8 mouse cellular contexts compared by ENCODE assay signal in genomic region chr13:67420558-67421206, GRCm38 (mm10). TPM values are rescaled to one million over a fixed set of nuclear protein-coding genes. Genes with fewer than 3 reads are reported as not detected.
DNase-seq lines count a peak whose midpoint lies in the region; ATAC-seq and TF ChIP-seq lines count a peak whose summit lies in the region.

No protein-coding gene starts in this region.

- ATAC-seq in hindbrain, embryonic 13.5 days (ENCODE audit: low FRiP score), result peak; percentile 58
- peak; percentile 86 for ATAC-seq in midbrain, embryonic 15.5 days (replicated peaks)

- 32% methylated on average over 11 of the region's 11 CpGs for WGBS in embryonic facial prominence, embryonic 10.5 days
- 39% methylated on average over 11 of the region's 11 CpGs for WGBS in hindbrain, embryonic 13.5 days
- WGBS in midbrain, embryonic 15.5 days, result 34% methylated on average over 11 of the region's 11 CpGs

- H3K27me3 ChIP-seq in embryonic facial prominence, embryonic 10.5 days (replicated peaks; ENCODE audit: low read depth, poor library complexity, severe bottlenecking), result no peaks in the 10 kb centered on the region
- peaks cover 9% of the 10 kb centered on the region; the same call in 1 of the 2 replicates for H3K27me3 ChIP-seq in hindbrain, embryonic 13.5 days
- H3K27me3 ChIP-seq in midbrain, embryonic 15.5 days (replicated peaks), result no peaks in the 10 kb centered on the region; the same call in 1 of the 2 replicates

- peak overlapping the region; percentile 18 for H3K27ac ChIP-seq in left cerebral cortex, adult 2 months
- H3K27ac ChIP-seq in embryonic facial prominence, embryonic 10.5 days (replicated peaks), result peak overlapping the region; percentile 76
- H3K27ac ChIP-seq in hindbrain, embryonic 13.5 days, result no peak overlapping the region
- H3K27ac ChIP-seq in midbrain, embryonic 15.5 days, result no peak overlapping the region

- H3K36me3 ChIP-seq in embryonic facial prominence, embryonic 10.5 days (replicated peaks), result no peaks in the 10 kb centered on the region
- H3K36me3 ChIP-seq in hindbrain, embryonic 13.5 days, result no peaks in the 10 kb centered on the region
- no peaks in the 10 kb centered on the region for H3K36me3 ChIP-seq in midbrain, embryonic 15.5 days (replicated peaks)

- H3K4me1 ChIP-seq in embryonic facial prominence, embryonic 10.5 days, result peaks cover 12% of the 10 kb centered on the region
- peaks cover 8% of the 10 kb centered on the region for H3K4me1 ChIP-seq in hindbrain, embryonic 13.5 days (replicated peaks)
- peaks cover 11% of the 10 kb centered on the region for H3K4me1 ChIP-seq in midbrain, embryonic 15.5 days

- intact Hi-C loops in left cerebral cortex, adult 2 months (cut with DNase I), result no loop called here
- intact Hi-C loops in left cerebral cortex, postnatal 10 days (cut with DNase I), result no loop called here

- DNase-seq in left cerebral cortex, adult 2 months (ENCODE audit: extremely low spot score in 1 of 2, low spot score in 2 of 2), result peak in 1 of 2 experiments; percentile 10
- DNase-seq in left cerebral cortex, postnatal 10 days (ENCODE audit: extremely low spot score in 1 of 2, low spot score in 2 of 2), result no peak
- no peak for DNase-seq in embryonic facial prominence, embryonic 10.5 days (ENCODE audit: low spot score)
- DNase-seq in cerebellum, adult 11 months, result no peak
- no peak for DNase-seq in thymus, postnatal 10 days (ENCODE audit: low spot score in 2 of 2)
- DNase-seq in T-cell, adult 2 months (ENCODE audit: low spot score), result no peak

- no peaks in the 10 kb centered on the region for H3K9me3 ChIP-seq in embryonic facial prominence, embryonic 10.5 days
- no peaks in the 10 kb centered on the region for H3K9me3 ChIP-seq in hindbrain, embryonic 13.5 days
- no peaks in the 10 kb centered on the region for H3K9me3 ChIP-seq in midbrain, embryonic 15.5 days

- no peak for TF ChIP-seq CTCF in left cerebral cortex, adult 2 months (IDR thresholded peaks at IDR 0.05)

- H3K9ac ChIP-seq in hindbrain, embryonic 13.5 days, result peak overlapping the region; percentile 69
- peak overlapping the region; percentile 52 for H3K9ac ChIP-seq in midbrain, embryonic 15.5 days

- H3K4me3 ChIP-seq in left cerebral cortex, adult 2 months, result peak overlapping the region; percentile 62
- peak overlapping the region; percentile 72 for H3K4me3 ChIP-seq in embryonic facial prominence, embryonic 10.5 days
- H3K4me3 ChIP-seq in hindbrain, embryonic 13.5 days, result peak overlapping the region; percentile 57
- H3K4me3 ChIP-seq in midbrain, embryonic 15.5 days, result peak overlapping the region; percentile 62

- H3K4me2 ChIP-seq in hindbrain, embryonic 13.5 days, result peak overlapping the region; percentile 71
- peak overlapping the region; percentile 77 for H3K4me2 ChIP-seq in midbrain, embryonic 15.5 days

RNA-seq across cellular contexts. Expression of gene Zfp459, which starts 0.5 kb away (rescaled TPM):
- 1 to 10 TPM; 4.7 to 4.9 TPM for total RNA-seq in left cerebral cortex, adult 2 months (2021)
- total RNA-seq in left cerebral cortex, postnatal 10 days (2021), result 1 to 10 TPM; 3.1 to 5.3 TPM
- 1.5 and 1.6 TPM in 2 replicates for polyA plus RNA-seq in embryonic facial prominence, embryonic 10.5 days (2016; fragmentation: Nextera tagmentation; extraction: Ambion mirVana)
- polyA plus RNA-seq in hindbrain, embryonic 13.5 days (2015; fragmentation: Nextera tagmentation; extraction: Ambion mirVana), result 0.21 and 0.58 TPM in 2 replicates
- polyA plus RNA-seq in midbrain, embryonic 15.5 days (2015; fragmentation: Nextera tagmentation; extraction: Ambion mirVana), result 1.0 and 1.3 TPM in 2 replicates

RNA-seq across cellular contexts. Expression of gene Zfp429, which starts 21.1 kb away (rescaled TPM):
- 1 to 10 TPM; 2.7 to 4.4 TPM for total RNA-seq in left cerebral cortex, adult 2 months (2021)
- total RNA-seq in left cerebral cortex, postnatal 10 days (2021), result 1 to 10 TPM; 1.7 to 2.1 TPM
- 4.2 and 4.5 TPM in 2 replicates for polyA plus RNA-seq in embryonic facial prominence, embryonic 10.5 days (2016; fragmentation: Nextera tagmentation; extraction: Ambion mirVana)
- 3.4 and 5.0 TPM in 2 replicates for polyA plus RNA-seq in hindbrain, embryonic 13.5 days (2015; fragmentation: Nextera tagmentation; extraction: Ambion mirVana)
- polyA plus RNA-seq in midbrain, embryonic 15.5 days (2015; fragmentation: Nextera tagmentation; extraction: Ambion mirVana), result 4.2 and 4.9 TPM in 2 replicates

RNA-seq across cellular contexts. Expression of gene Zfp874a, which starts 30.7 kb away (rescaled TPM):
- total RNA-seq in left cerebral cortex, adult 2 months (2021), result 10 to 100 TPM; 11.7 to 12.4 TPM
- 10 to 100 TPM in 1 of 2 experiments, 1 to 10 TPM in 1; 9.9 to 12.4 TPM for total RNA-seq in left cerebral cortex, postnatal 10 days (2021)
- polyA plus RNA-seq in embryonic facial prominence, embryonic 10.5 days (2016; fragmentation: Nextera tagmentation; extraction: Ambion mirVana), result 8.7 and 11.7 TPM in 2 replicates
- 5.2 and 6.8 TPM in 2 replicates for polyA plus RNA-seq in hindbrain, embryonic 13.5 days (2015; fragmentation: Nextera tagmentation; extraction: Ambion mirVana)
- 5.6 and 6.6 TPM in 2 replicates for polyA plus RNA-seq in midbrain, embryonic 15.5 days (2015; fragmentation: Nextera tagmentation; extraction: Ambion mirVana)

RNA-seq across cellular contexts. Expression of gene Zfp456, which starts 45.1 kb away (rescaled TPM):
- under 1 TPM; 0.54 to 0.58 TPM for total RNA-seq in left cerebral cortex, adult 2 months (2021)
- total RNA-seq in left cerebral cortex, postnatal 10 days (2021), result under 1 TPM; 0.67 to 0.69 TPM
- polyA plus RNA-seq in embryonic facial prominence, embryonic 10.5 days (2016; fragmentation: Nextera tagmentation; extraction: Ambion mirVana), result 0.64 and 1.4 TPM in 2 replicates
- polyA plus RNA-seq in hindbrain, embryonic 13.5 days (2015; fragmentation: Nextera tagmentation; extraction: Ambion mirVana), result 0.55 and 0.72 TPM in 2 replicates
- polyA plus RNA-seq in midbrain, embryonic 15.5 days (2015; fragmentation: Nextera tagmentation; extraction: Ambion mirVana), result 0.53 and 0.79 TPM in 2 replicates

RNA-seq across cellular contexts. Expression of gene Gm28041, which starts 45.1 kb away (rescaled TPM):
- total RNA-seq in left cerebral cortex, adult 2 months (2021), result not detected
- not detected for total RNA-seq in left cerebral cortex, postnatal 10 days (2021)
- polyA plus RNA-seq in embryonic facial prominence, embryonic 10.5 days (2016; fragmentation: Nextera tagmentation; extraction: Ambion mirVana), result not detected in 2 replicates
- not detected in 2 replicates for polyA plus RNA-seq in hindbrain, embryonic 13.5 days (2015; fragmentation: Nextera tagmentation; extraction: Ambion mirVana)
- not detected in 2 replicates for polyA plus RNA-seq in midbrain, embryonic 15.5 days (2015; fragmentation: Nextera tagmentation; extraction: Ambion mirVana)

Comparison
In these comparisons a context has a peak if more than half of its experiments do, and no peak if none do; other contexts are left out.
1. H3K27ac ChIP-seq: peak in left cerebral cortex, adult 2 months (single experiment) and embryonic facial prominence, embryonic 10.5 days (single experiment); none in hindbrain, embryonic 13.5 days (single experiment) and midbrain, embryonic 15.5 days (single experiment).
2. Peak in every context shown above with its lines, with median percentiles within 50 percentile points of each other: H3K4me3 ChIP-seq.